Mouse (Mus musculus) left cerebral cortex, adult 11 months (tissue): ENCODE measurements around the gene Olfr1233.

Experiments
- DNase-seq: peaks from one replicate; pipeline ENCODE4 v3.0.0; 2022; ENCODE audit warnings: low spot score

Olfr1233 gene

GRCm38 (mm10) chr2:89342298-89342697 is at the start of gene Olfr1233:
Gene Olfr1233 (minus strand): TSS chr2:89342398.
- no peak for DNase-seq

DNA sequence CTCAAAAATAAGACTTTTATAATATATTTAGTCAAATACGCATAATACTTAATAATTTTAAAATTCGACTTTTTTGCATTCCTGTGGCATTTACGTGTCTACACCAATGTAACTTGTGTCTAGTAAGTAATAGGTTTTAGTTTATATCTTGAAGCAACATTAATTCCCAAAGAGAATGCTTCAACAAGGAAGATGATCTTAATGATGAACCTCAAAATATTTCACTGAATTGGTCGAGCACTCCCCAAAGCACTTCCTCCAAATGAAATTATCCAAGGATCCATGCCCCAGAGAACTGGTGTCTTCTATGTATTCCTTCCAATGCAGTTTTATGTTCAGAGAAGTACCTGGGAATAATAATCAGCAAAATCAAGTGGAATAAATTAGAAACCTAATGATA is 22.6 kb upstream of the Olfr1233 start, which contains the start of gene Olfr1234:
Gene Olfr1234 (minus strand): TSS at position 101 of the 400 bp plus-strand sequence.
- no peak for DNase-seq

- DNase-seq, result no peak
Observed at GRCm38 (mm10) chr2:89329575-89329974, 12.6 kb downstream of the Olfr1233 start, which contains the start of gene Olfr1232. Gene Olfr1232 (minus strand): TSS chr2:89329675.

DNA sequence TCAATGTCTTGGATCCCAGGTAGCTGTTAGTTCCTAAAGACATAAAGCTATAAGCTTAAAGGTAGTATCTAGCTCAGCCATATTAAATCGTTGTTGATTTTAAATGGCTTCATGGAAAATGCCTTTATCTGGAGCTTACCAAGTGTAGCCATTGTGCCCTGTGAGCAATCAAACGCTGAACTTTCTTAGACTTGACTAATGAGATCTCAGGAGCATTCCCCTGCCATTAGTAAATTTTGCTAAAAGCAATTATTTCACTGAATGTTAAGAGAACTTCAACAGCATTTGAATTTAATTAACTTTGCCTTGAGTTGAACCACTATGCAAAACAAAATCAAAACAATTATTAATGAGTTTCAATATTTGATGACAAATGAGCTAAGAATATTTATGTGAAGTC is 35.2 kb downstream of the Olfr1233 start, which contains the start of gene Olfr1231:
Gene Olfr1231 (minus strand): TSS at position 101 of the 400 bp plus-strand sequence.
- DNase-seq, result no peak

- DNase-seq, result no peak
Observed at GRCm38 (mm10) chr2:89297168-89297567, 45.0 kb downstream of the Olfr1233 start, which contains the start of gene Olfr1230. Gene Olfr1230 (minus strand): TSS chr2:89297268.

DNA sequence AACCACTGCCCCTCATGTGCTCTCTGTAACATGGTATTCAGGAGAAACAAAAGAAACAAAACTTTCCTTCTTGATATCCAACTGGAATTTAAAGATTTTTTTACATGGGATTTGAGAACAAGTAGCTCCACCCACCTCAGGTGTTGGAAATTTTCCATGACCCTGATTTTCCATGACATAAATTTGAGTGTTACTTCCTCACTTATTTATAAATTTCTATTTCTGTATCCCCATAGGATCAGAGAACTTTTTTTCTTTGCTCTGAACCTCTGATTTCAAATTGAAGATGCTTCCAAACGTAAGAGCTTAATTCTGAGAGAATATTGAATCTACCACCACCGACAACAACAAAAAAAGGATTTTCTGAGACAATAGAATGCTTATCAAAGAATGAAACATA is 54.3 kb downstream of the Olfr1233 start, which contains the start of gene Olfr1229:
Gene Olfr1229 (minus strand): TSS at position 101 of the 400 bp plus-strand sequence.
- no peak for DNase-seq
